Mouse (Mus musculus) forebrain, postnatal 0 days (tissue): ENCODE data around the gene Tm4sf20. TPM values are rescaled to one million over a fixed set of nuclear protein-coding genes. Genes with fewer than 3 reads are reported as not detected.

Experiments
- ATAC-seq: fragments of 200-750 bp; cut with Nextera tagmentation; 2 replicates; pipeline ENCODE4 v1.8.0; 2017; ENCODE audit warnings: mild to moderate bottlenecking, moderate library complexity
- DNase-seq: peaks from one replicate; pipeline ENCODE4 v3.0.0-alpha.2; 2015
- H3K27ac ChIP-seq: fragments of 300-500 bp; sonication (generic); 2 replicates; pipeline ENCODE4 v1.5.1; 2014; ENCODE audit warnings: low read depth, mild to moderate bottlenecking, antibody characterized with exemption, low read length, moderate library complexity, mixed read lengths
- H3K27me3 ChIP-seq: fragments of 300-500 bp; sonication (generic); 2 replicates; pipeline ENCODE4 v1.6.1; 2014; ENCODE audit warnings: mild to moderate bottlenecking, low read length, mixed read lengths; ENCODE audit not compliant: insufficient read depth
- H3K36me3 ChIP-seq: fragments of 300-500 bp; sonication (generic); 2 replicates; pipeline ENCODE4 v1.6.1; 2014; ENCODE audit warnings: mild to moderate bottlenecking, moderate library complexity; ENCODE audit not compliant: insufficient read depth
- H3K4me1 ChIP-seq: fragments of 300-500 bp; sonication (generic); 2 replicates; pipeline ENCODE4 v1.6.1; 2014; ENCODE audit warnings: antibody characterized with exemption; ENCODE audit not compliant: insufficient read depth
- H3K4me2 ChIP-seq: fragments of 300-500 bp; sonication (generic); 2 replicates; pipeline ENCODE4 v1.6.1; 2014; ENCODE audit warnings: low read depth, mild to moderate bottlenecking, moderate library complexity
- H3K4me3 ChIP-seq: fragments of 300-500 bp; sonication (generic); 2 replicates; pipeline ENCODE4 v1.5.1; 2014; ENCODE audit warnings: low read depth, low read length, mixed read lengths
- H3K9ac ChIP-seq: fragments of 300-500 bp; sonication (generic); 2 replicates; pipeline ENCODE4 v1.6.1; 2014; ENCODE audit warnings: mild to moderate bottlenecking
- H3K9me3 ChIP-seq: fragments of 300-500 bp; sonication (generic); 2 replicates; pipeline ENCODE4 v1.6.1; 2016; ENCODE audit warnings: low read length
- CTCF ChIP-seq: sonication (generic); IDR thresholded peaks from 2 replicates; pipeline ENCODE4 v1.5.1; 2016; ENCODE audit warnings: antibody characterized with exemption, control low read depth, low read depth
- WGBS: fragments of 180-500 bp; shearing (Covaris S2); extraction: QIAGEN DNeasy Blood & Tissue Kit; methylation state at CpG from one replicate; pipeline ENCODE4 v1.1.7; 2014; 5-methylcytosine and 5-hydroxymethylcytosine counted together
- polyA plus RNA-seq: library from polyadenylated mRNA; unstranded; fragments of >200 nt; fragmentation: Nextera tagmentation; extraction: Ambion mirVana; gene quantifications from 2 replicates; pipeline ENCODE4 v1.2.1, GENCODE M21; 2015
- total RNA-seq: library from RNA; depleted of rRNA; stranded (reverse); fragments of >200 nt; gene quantifications from 2 replicates; pipeline ENCODE4 v1.2.3, GENCODE M21; 2014; rRNA removed

The Tm4sf20 gene
- total and polyA plus RNA-seq, 2 experiments from 2014 or later = not detected

DNA sequence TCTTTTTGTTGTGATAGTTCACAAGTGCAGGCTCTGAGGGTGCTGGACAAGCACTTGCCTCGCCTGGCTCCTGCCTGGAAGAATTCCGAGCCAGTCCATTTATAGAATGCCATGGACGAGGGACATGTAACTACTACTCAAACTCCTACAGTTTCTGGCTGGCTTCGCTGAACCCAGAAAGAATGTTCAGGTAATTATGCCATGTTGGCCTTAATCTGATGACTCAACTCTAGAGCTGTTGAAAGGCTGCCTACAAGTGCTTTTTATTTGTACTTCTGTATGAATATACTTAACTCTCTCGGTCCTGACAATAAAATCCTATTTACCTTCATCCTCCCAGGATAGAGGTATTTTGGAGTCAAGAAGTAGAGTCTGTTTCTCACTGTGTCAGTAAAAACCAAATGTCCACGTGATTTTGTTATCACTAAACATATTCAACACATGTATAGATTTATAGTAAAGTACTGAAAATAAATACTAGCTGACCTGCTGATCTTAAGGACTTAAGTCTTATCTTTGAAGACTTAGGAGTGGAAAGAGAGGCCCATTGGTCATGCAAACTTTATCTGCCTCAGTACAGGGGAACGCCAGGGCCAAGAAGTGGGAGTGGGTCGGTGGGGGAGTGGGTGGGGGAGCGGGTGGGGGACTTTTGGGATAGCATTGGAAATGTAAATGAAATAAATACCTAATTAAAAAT is 50.3 kb downstream of the Tm4sf20 start:
- no peak for TF ChIP-seq CTCF
- 80% methylated on average over 9 of the region's 9 CpGs for WGBS
- peaks cover 17% of the 10 kb centered on the region for H3K27me3 ChIP-seq
- H3K4me1 ChIP-seq = no peaks in the 10 kb centered on the region
- H3K4me2 ChIP-seq = no peak overlapping the region
- H3K27ac ChIP-seq = no peak overlapping the region
- DNase-seq = no peak
- no peak overlapping the region for H3K9ac ChIP-seq
- H3K4me3 ChIP-seq = no peak overlapping the region
- no peaks in the 10 kb centered on the region for H3K36me3 ChIP-seq
- H3K9me3 ChIP-seq = no peaks in the 10 kb centered on the region
- ATAC-seq = no peak

Other genes starting within 250 kb of the Tm4sf20 start
- 0.29 and 0.38 TPM in 2 replicates for gene Col4a4, start 181.6 kb downstream of the Tm4sf20 start, total RNA-seq
- gene Col4a4, start 181.6 kb downstream of the Tm4sf20 start, polyA plus RNA-seq = 0.14 and 0.22 TPM in 2 replicates
- gene Col4a3, start 181.5 kb downstream of the Tm4sf20 start, total RNA-seq = 0.57 and 0.69 TPM in 2 replicates
- gene Col4a3, start 181.5 kb downstream of the Tm4sf20 start, polyA plus RNA-seq = 0.16 and 0.27 TPM in 2 replicates
- gene Mff, start 43.6 kb downstream of the Tm4sf20 start, total RNA-seq = 649 and 724 TPM in 2 replicates
- gene Mff, start 43.6 kb downstream of the Tm4sf20 start, polyA plus RNA-seq = 456 and 481 TPM in 2 replicates
- not detected in 2 replicates for gene Gm47791, start 2.8 kb upstream of the Tm4sf20 start, total RNA-seq
- not detected in 2 replicates for gene Gm47791, start 2.8 kb upstream of the Tm4sf20 start, polyA plus RNA-seq
- gene Agfg1, start 71.0 kb upstream of the Tm4sf20 start, total RNA-seq = 104 and 114 TPM in 2 replicates
- gene Agfg1, start 71.0 kb upstream of the Tm4sf20 start, polyA plus RNA-seq = 19.4 and 22.2 TPM in 2 replicates
- not detected in 2 replicates for gene A030005L19Rik, start 144.9 kb upstream of the Tm4sf20 start, total RNA-seq
- gene A030005L19Rik, start 144.9 kb upstream of the Tm4sf20 start, polyA plus RNA-seq = not detected in 2 replicates
- 0.54 TPM in 1 of 2 replicates, not detected in the other for gene A030014E15Rik, start 156.5 kb upstream of the Tm4sf20 start, total RNA-seq
- not detected in 2 replicates for gene A030014E15Rik, start 156.5 kb upstream of the Tm4sf20 start, polyA plus RNA-seq
- not detected in 2 replicates for gene Gm6217, start 162.9 kb upstream of the Tm4sf20 start, total RNA-seq
- gene Gm6217, start 162.9 kb upstream of the Tm4sf20 start, polyA plus RNA-seq = not detected in 2 replicates
- not detected in 2 replicates for gene A030003K21Rik, start 174.9 kb upstream of the Tm4sf20 start, total RNA-seq
- gene A030003K21Rik, start 174.9 kb upstream of the Tm4sf20 start, polyA plus RNA-seq = 0.18 TPM in 1 of 2 replicates, not detected in the other
- not detected in 2 replicates for gene Gm7544, start 187.6 kb upstream of the Tm4sf20 start, total RNA-seq
- gene Gm7544, start 187.6 kb upstream of the Tm4sf20 start, polyA plus RNA-seq = not detected in 2 replicates
- not detected in 2 replicates for gene Gm47955, start 191.8 kb upstream of the Tm4sf20 start, total RNA-seq
- gene Gm47955, start 191.8 kb upstream of the Tm4sf20 start, polyA plus RNA-seq = not detected in 2 replicates
- gene Gm47959, start 232.1 kb upstream of the Tm4sf20 start, total RNA-seq = not detected in 2 replicates
- not detected in 2 replicates for gene Gm47959, start 232.1 kb upstream of the Tm4sf20 start, polyA plus RNA-seq